In the genomic region with DNA sequence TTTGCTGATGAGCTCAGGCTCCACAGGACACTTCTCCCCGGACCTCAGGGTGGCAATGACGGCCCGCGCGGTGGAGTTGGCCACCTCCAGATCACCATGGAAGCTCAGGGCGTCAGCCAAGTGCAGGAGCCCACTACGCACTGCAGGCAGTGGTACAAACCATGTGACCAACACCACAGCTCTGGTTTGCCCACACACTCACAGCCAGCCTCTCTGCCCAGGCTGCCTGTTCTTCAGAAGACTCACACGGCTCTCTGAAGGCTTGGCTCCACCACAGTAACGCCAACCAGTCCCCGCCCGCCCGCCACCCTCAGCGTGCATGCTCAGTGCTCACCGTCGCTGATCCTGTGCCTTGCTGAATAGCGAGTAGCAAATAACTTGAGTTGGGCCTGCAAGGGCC, we compare ENCODE assay signal across 23 mouse cellular contexts. TPM values are rescaled to one million over a fixed set of nuclear protein-coding genes. Genes with fewer than 3 reads are reported as not detected.
DNase-seq lines count a peak whose midpoint lies in the region; TF ChIP-seq lines count a peak whose summit lies in the region.
"Had no signal": no experiment of that assay in that cellular context is flagged by ENCODE, and none has a peak within 500 bp of the region (broad histone marks: within the 10 kb centered on the region; RNA-seq: fewer than 3 reads in every experiment).

No protein-coding gene starts in this region.

- H3K9me3 ChIP-seq in ES-Bruce4 (replicated peaks; ENCODE audit: control insufficient read depth, insufficient read depth, low read length, poor library complexity, severe bottlenecking): no peaks in the 10 kb centered on the region
- H3K9me3 ChIP-seq: embryonic facial prominence, embryonic 15.5 days; heart, embryonic 15.5 days; hindbrain, embryonic 15.5 days; intestine, embryonic 15.5 days; limb, embryonic 13.5 days; liver, embryonic 13.5 days; lung, embryonic 15.5 days; stomach, embryonic 15.5 days had no signal

- TF ChIP-seq POLR2A in ES-Bruce4 (IDR thresholded peaks at IDR 0.05; ENCODE audit: insufficient read depth, low read length): no peak

- no peaks in the 10 kb centered on the region for H3K27me3 ChIP-seq in ES-Bruce4 (ENCODE audit: control insufficient read depth, insufficient read depth, low read length, poor library complexity, severe bottlenecking)
- H3K27me3 ChIP-seq: embryonic facial prominence, embryonic 15.5 days; heart, embryonic 15.5 days; hindbrain, embryonic 15.5 days; intestine, embryonic 15.5 days; limb, embryonic 13.5 days; liver, embryonic 13.5 days; lung, embryonic 15.5 days; stomach, embryonic 15.5 days had no signal

- no peak overlapping the region for H3K27ac ChIP-seq in ES-Bruce4 (ENCODE audit: insufficient read depth, low read length)
- H3K27ac ChIP-seq: embryonic facial prominence, embryonic 15.5 days; heart, embryonic 15.5 days; hindbrain, embryonic 15.5 days; intestine, embryonic 15.5 days; limb, embryonic 13.5 days; liver, embryonic 13.5 days; lung, embryonic 15.5 days; macrophage; stomach, embryonic 15.5 days had no signal

- TF ChIP-seq CTCF in ES-Bruce4 (IDR thresholded peaks at IDR 0.05; ENCODE audit: low read depth, low read length): no peak

- DNase-seq in layer of hippocampus, adult 9-11 months: peak; percentile 75
- no peak for DNase-seq in layer of hippocampus, postnatal 14 days (ENCODE audit: low spot score in 2 of 2)
- DNase-seq in brain, adult 2 months (ENCODE audit: low read depth, low spot score): peak; percentile 88
- peak; percentile 68 to 83 for DNase-seq in left cerebral cortex, postnatal 36 days (ENCODE audit: low spot score in 2 of 2)
- DNase-seq in kidney, postnatal 14 days: no peak
- DNase-seq in cerebellum, postnatal 10 days: no peak
- DNase-seq: adrenal gland, postnatal 14 days; cerebellum, adult 11 months; forebrain, postnatal 0 days; gastrocnemius, postnatal 14 days; heart, postnatal 4 days; liver, embryonic 13.5 days; retina, postnatal 1 day; thymus, adult 2 months had no signal

- no peak for TF ChIP-seq EP300 in ES-Bruce4 (IDR thresholded peaks at IDR 0.05; ENCODE audit: insufficient read depth, low read depth, low read length)

- peak overlapping the region; percentile 31 for H3K4me3 ChIP-seq in ES-Bruce4 (ENCODE audit: low read depth, low read length)
- H3K4me3 ChIP-seq: embryonic facial prominence, embryonic 15.5 days; heart, embryonic 15.5 days; hindbrain, embryonic 15.5 days; intestine, embryonic 15.5 days; limb, embryonic 13.5 days; liver, embryonic 13.5 days; lung, embryonic 15.5 days; stomach, embryonic 15.5 days had no signal

- peaks cover 5% of the 10 kb centered on the region for H3K36me3 ChIP-seq in ES-Bruce4 (ENCODE audit: control insufficient read depth, insufficient read depth, low read length, poor library complexity, severe bottlenecking)

- no peaks in the 10 kb centered on the region for H3K4me1 ChIP-seq in ES-Bruce4 (ENCODE audit: control insufficient read depth, insufficient read depth, low read length)
- H3K4me1 ChIP-seq: embryonic facial prominence, embryonic 15.5 days; heart, embryonic 15.5 days; hindbrain, embryonic 15.5 days; intestine, embryonic 15.5 days; limb, embryonic 13.5 days; lung, embryonic 15.5 days; stomach, embryonic 15.5 days had no signal

- H3K9ac ChIP-seq in ES-Bruce4 (ENCODE audit: low read depth, poor library complexity, severe bottlenecking): no peak overlapping the region
- H3K9ac ChIP-seq: embryonic facial prominence, embryonic 15.5 days; forebrain, postnatal 0 days; heart, embryonic 15.5 days; hindbrain, embryonic 15.5 days; intestine, embryonic 15.5 days; limb, embryonic 13.5 days; liver, embryonic 13.5 days; lung, embryonic 15.5 days; stomach, embryonic 15.5 days had no signal

- intact Hi-C loops in left cerebral cortex, postnatal 36 days (cut with DNase I): no loop called here

RNA-seq across cellular contexts. Expression of a gene that starts 17.4 kb away (rescaled TPM):
- 10 to 100 TPM; 83.6 to 97.2 TPM for total RNA-seq in layer of hippocampus, postnatal 14 days (2021)
- 54.6 and 59.1 TPM in 2 replicates for polyA plus RNA-seq in ES-Bruce4 (2011; ENCODE audit: insufficient read depth, insufficient read length, low read depth, missing spikeins)
- 10 to 100 TPM; 95.5 to 96.2 TPM for total RNA-seq in left cerebral cortex, postnatal 36 days (2021)

RNA-seq across cellular contexts. Expression of a gene that starts 22.0 kb away (rescaled TPM):
- 1 to 10 TPM; 2.5 to 2.6 TPM for total RNA-seq in layer of hippocampus, postnatal 14 days (2021)
- 1.8 TPM in 2 replicates for polyA plus RNA-seq in ES-Bruce4 (2011; ENCODE audit: insufficient read depth, insufficient read length, low read depth, missing spikeins)
- 1 to 10 TPM; 1.7 to 3.4 TPM for total RNA-seq in left cerebral cortex, postnatal 36 days (2021)

RNA-seq across cellular contexts. Expression of a gene that starts 33.2 kb away (rescaled TPM):
- 10 to 100 TPM in 1 of 2 experiments, 1 to 10 TPM in 1; 9.4 to 10.4 TPM for total RNA-seq in layer of hippocampus, postnatal 14 days (2021)
- polyA plus RNA-seq in ES-Bruce4 (2011; ENCODE audit: insufficient read depth, insufficient read length, low read depth, missing spikeins): 15.6 and 16.3 TPM in 2 replicates
- 1 to 10 TPM; 8.2 to 8.8 TPM for total RNA-seq in left cerebral cortex, postnatal 36 days (2021)

Comparison
In these comparisons a context has a peak if more than half of its experiments do, and no peak if none do; other contexts are left out.
1. DNase-seq: peak in layer of hippocampus, adult 9-11 months (single experiment), brain, adult 2 months (single experiment) and left cerebral cortex, postnatal 36 days (2 of 2); none in layer of hippocampus, postnatal 14 days (0 of 2), kidney, postnatal 14 days (single experiment) and cerebellum, postnatal 10 days (0 of 2).